Mouse (Mus musculus) bone marrow macrophage, adult 2 months (primary cell): ENCODE results near the gene Atf2. TPM values are rescaled to one million over a fixed set of nuclear protein-coding genes. Genes with fewer than 3 reads are reported as not detected.
"Not testable (repeated sequence)": the region's sequence is repeated elsewhere in the genome, so short reads cannot be mapped to it uniquely, and the experiment has no call there.

Experiments
- H3K27ac ChIP-seq: 2 replicates; pipeline ENCODE4 v1.5.1; 2012; ENCODE audit warnings: low read depth, low read length; ENCODE audit not compliant: insufficient read depth
- H3K4me1 ChIP-seq: 2 replicates; pipeline ENCODE4 v1.6.1; 2012; ENCODE audit warnings: low read length; ENCODE audit not compliant: control insufficient read depth, insufficient read depth
- H3K4me3 ChIP-seq: 2 replicates; pipeline ENCODE4 v1.5.1; 2012; ENCODE audit warnings: mild to moderate bottlenecking, low read length, moderate library complexity; ENCODE audit not compliant: insufficient read depth
- CTCF ChIP-seq: IDR thresholded peaks from 2 replicates; pipeline ENCODE4 v1.5.1; 2012; ENCODE audit warnings: low read depth, mild to moderate bottlenecking, low read length, moderate library complexity
- POLR2A ChIP-seq: IDR thresholded peaks from 2 replicates; pipeline ENCODE4 v1.6.1; 2012; ENCODE audit warnings: mild to moderate bottlenecking, low read depth, low read length, borderline replicate concordance
- polyA plus RNA-seq: library from polyadenylated mRNA; stranded (reverse); fragments of >200 nt; gene quantifications from 2 replicates; pipeline ENCODE4 v1.2.4, GENCODE M21; 2012; ENCODE audit not compliant: missing spikeins, insufficient read depth, insufficient read length

Atf2 gene
- polyA plus RNA-seq, 1 experiment = 44.2 TPM

DNA sequence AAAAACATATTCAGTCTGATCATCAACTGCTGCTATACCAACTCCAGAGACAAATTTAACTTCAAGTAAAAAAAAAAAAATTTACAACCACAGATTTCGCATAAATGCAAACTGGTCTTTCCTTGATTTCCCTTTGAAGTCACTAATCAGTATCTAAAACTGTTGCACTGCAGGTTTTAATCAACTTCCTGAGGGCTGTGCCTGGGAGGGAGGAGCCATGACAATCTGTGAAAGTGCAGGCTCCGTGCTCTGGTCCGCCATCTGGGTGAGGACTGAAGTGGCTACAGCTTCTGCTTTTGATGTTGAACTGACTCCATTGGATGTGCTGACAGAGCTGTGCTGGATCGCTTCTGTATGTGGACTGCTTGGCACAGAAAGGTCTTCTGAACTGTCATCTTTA, 73.7 kb downstream of the Atf2 start:
- Histone ChIP-seq H3K4me1 (no peaks in the 10 kb centered on the region), H3K4me3 (no peak overlapping the region), H3K27ac (no peak overlapping the region)
- no peak for TF ChIP-seq POLR2A
- no peak for TF ChIP-seq CTCF

DNA sequence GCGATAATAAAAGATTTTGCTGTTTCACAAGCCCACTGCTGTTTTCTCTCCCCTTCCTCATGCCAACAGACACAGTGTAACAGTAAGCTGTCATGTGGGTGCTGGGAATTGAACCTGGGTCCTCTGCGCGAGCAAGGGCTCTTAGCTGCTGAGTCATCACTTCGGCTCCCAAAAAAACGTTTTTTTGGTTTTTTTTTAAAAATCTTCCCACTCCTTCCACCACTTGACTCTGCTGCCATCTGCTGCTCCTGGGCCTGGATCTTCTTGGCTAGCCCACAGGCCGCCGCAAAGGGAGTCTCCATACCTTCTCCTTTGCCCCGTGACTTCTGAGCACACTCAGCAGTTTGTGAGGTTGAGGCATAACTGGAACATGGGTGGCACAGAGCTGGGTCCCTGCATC, 84.8 kb downstream of the Atf2 start:
- Histone ChIP-seq H3K27ac (no peak overlapping the region), H3K4me1 (no peaks in the 10 kb centered on the region), H3K4me3 (no peak overlapping the region)
- no peak for TF ChIP-seq CTCF
- TF ChIP-seq POLR2A = no peak

DNA sequence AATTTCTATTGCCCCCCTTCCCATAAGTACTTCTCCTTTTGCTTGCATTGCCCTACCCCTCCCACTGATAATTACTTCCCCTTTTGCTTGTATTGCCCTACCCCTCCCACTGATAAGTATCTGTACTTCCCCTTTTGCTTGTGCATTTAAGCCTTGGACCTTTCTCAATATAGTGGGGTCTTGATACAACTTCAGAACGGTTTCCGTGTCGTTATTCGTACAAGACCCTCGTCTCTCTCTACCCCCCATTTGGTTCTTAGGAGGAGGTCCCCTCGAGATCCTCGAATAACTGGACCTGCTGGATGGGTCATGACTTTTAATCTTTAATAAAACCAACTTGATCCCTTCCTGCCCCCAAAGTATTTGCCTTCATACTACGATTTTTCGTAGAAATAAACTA, 92.3 kb downstream of the Atf2 start:
- H3K27ac ChIP-seq, H3K4me1 ChIP-seq, H3K4me3 ChIP-seq: not testable (repeated sequence)

DNA sequence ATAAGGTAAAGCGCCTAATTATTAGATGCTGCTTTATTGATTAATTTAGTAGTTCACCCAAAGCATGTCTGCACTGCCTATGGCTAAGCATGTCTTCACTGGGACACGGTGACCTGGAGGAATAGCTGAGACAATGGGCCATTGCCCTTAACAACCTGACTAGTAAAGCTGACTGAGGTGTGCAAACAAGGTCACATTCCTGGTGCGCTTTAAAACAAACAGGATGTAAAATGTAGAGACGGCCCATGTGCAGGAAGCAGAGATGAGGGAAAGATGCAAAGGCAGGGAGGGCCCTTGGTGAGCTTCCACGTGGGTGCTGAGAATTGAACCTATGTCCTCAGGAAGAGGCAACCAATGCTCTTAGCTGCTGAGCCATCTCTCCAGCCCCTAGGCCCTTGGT, 93.7 kb downstream of the Atf2 start:
- Histone ChIP-seq H3K27ac (no peak overlapping the region), H3K4me1 (no peaks in the 10 kb centered on the region), H3K4me3 (no peak overlapping the region)
- TF ChIP-seq CTCF = no peak
- TF ChIP-seq POLR2A = no peak

DNA sequence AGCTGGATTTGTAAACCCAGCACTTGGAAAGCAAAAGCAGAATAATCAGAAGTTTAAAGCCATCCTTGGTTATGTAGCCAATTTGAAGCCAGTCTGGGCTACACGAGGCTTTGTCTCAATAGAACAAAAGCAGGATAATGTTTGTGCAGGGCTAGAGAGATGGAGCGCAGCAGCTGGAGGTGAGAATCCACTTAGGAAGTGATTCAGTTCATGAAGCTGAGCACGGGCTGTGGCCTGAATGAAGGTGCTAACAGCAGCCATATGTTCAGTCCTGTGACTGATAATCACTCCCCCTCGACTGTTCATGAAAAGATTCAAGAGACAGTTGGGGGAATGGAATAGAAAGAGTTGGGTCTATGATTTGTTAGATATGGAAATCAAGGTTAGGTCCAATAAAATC, 94.3 kb downstream of the Atf2 start:
- no peak overlapping the region for H3K27ac ChIP-seq
- H3K4me3 ChIP-seq = no peak overlapping the region
- TF ChIP-seq CTCF (no peak), POLR2A (no peak)
- no peaks in the 10 kb centered on the region for H3K4me1 ChIP-seq

DNA sequence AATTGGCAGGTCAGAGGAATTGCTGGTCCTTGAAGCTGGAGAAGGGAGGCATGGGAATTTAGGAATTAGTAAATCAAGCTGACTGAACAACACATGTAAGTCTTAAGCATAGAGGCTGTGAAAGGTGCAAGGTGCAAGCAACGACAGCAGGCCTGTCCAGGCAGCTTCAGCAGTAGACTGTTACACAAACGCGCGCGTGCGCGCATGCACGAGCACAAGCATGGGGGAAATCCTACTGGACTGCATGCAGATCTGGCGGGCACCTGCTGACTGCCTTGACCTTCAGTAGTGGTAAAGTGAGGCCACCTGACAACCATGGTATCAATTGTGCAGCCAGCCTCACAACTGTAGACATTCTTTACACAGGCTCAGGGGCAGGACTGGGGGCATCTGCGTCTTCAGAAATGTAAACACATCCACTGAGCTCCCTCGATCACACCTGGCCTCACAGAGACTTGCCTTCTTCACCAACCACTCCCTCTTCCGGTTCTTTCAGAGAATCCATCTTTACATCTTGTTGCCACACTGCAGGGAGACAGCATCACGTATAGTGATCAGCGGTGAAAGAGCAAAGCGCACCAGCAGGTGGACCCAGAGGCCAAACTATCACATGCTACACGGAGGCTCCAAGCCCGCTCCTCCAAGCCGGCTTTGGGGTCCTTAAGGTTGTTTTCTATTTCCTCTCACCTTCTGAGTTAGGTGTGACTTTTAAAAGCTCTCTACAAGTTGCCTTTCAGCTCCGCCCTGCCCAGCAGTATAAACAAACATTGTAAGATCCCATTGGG, 100.4 kb downstream of the Atf2 start:
- TF ChIP-seq POLR2A (no peak), CTCF (no peak)
- H3K4me3 ChIP-seq = no peak overlapping the region
- no peak overlapping the region for H3K27ac ChIP-seq
- H3K4me1 ChIP-seq = no peaks in the 10 kb centered on the region

DNA sequence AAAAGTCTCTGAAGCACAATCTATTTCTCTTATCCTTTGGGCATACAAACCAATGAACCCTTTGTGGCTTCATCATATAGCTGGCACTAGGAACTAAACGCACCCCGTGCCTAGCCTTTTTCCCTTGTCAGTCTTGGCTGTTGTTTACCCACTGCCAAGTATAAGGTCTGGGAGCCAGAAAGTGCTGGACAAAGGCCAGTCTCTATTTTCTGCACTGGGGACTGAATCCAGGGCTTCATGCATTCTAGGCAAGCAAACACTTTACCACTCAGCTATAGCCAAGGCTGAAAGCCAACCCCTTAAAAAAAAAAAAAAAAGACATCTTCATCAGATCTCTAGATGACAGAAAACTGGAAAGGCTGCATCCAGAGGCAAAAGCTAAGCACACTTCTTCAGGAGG, 102.1 kb downstream of the Atf2 start:
- Histone ChIP-seq H3K27ac (no peak overlapping the region), H3K4me1 (no peaks in the 10 kb centered on the region), H3K4me3 (no peak overlapping the region)
- TF ChIP-seq CTCF = no peak
- no peak for TF ChIP-seq POLR2A

DNA sequence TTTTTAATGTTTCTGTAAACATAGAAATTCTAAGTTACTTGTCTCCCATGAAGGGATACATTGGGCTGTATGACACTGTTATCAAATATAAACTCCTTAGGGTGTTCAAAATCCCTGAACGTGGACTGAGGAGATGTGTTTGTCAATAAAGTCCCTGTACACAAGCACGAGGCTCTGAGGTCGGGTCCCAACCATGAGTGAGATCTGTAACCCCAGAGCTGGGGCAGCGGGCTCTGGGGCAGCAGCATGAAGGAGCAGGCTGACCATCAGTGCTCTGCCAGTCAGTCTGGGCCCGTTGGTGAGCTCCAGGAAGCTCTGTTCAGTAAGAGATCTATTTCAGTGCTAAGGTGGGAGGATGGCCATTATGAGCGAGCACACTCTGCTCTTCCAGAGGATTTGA, 104.0 kb downstream of the Atf2 start:
- H3K4me3 ChIP-seq = no peak overlapping the region
- TF ChIP-seq POLR2A (no peak), CTCF (no peak)
- no peak overlapping the region for H3K27ac ChIP-seq
- H3K4me1 ChIP-seq = no peaks in the 10 kb centered on the region

DNA sequence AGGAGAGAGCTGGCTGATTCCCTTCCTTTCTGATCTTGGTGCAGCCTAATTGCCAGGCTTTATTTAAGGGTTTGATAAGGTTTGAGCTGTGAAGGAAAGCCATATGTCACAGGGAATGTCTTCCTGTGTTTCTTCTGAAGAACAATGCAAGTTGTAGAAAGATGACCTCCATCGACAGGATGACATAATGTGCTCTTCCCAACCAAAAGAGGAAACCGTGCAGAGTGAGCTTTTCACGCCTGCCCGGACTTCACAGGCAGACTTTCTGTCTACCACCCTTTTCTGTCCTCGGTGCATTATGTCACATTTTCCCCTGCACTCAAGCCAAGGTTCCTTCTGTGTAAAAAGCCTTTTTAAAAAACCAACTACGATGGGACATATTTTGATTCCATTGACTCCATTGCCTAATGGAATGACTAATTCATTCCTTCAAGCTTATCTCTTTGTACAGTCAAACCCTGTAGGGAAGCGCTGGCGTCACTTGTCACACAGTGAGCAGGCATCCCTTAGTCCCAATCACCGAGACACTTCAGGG, 110.0 kb downstream of the Atf2 start:
- Histone ChIP-seq H3K4me3 (no peak overlapping the region), H3K27ac (no peak overlapping the region), H3K4me1 (no peaks in the 10 kb centered on the region)
- TF ChIP-seq POLR2A (no peak), CTCF (no peak)

DNA sequence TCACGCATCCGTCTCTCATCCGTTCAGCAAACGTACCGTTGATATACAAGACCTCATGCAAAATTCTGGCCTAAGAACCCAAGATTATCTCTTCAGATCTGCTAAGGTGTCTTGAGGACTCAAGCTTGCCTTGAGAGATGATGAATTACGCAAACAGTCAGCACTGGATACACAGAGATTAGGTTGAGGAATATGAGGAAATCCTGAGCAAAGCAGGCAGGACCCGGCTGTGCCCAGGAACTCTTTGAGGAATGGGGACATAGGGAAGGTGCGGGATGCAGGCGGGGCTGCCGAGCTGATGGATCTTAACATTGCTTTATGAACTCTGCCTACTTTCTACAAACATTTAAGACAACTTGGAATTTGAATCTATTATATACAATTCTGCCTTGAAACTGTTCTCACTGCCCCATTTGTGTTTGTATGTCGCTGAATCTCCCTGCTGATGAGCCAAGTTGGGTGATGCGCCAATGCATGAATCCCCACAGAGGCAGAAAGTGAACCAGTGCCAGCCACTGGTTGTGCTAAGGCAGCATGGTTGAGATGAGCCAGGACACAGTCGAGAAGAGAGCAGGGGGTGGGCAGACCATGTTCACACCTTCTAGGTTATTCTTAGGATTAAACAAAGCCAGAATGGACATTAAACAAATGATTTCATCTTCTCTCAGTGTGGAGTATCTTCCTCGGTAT, 112.0 kb downstream of the Atf2 start:
- 0 out of 2 replicates have a peak, but pooled peaks cover under 1% of the 10 kb centered on the region for H3K4me1 ChIP-seq
- no peak overlapping the region for H3K4me3 ChIP-seq
- no peak for TF ChIP-seq CTCF
- no peak for TF ChIP-seq POLR2A
- H3K27ac ChIP-seq = no peak overlapping the region

DNA sequence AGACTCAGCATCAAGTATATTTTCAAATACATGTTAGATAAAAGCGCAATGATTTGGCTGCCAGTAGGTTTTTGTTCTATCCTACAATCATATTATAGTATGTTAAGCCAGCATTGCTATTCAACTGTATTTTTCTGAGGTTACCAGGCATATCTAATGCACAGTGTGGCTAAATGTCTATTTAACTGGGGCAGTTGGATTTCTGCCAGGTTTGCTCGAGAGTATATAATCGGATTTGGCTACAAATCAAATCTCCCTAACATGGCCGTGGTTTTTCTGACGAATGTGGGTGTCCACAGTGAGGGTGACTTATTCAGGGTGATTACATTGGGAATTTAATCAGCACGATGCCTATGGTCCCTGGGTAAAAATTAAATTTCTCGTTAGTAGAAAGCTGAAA, 112.6 kb downstream of the Atf2 start:
- H3K4me1 ChIP-seq = 0 out of 2 replicates have a peak, but pooled peaks cover 2% of the 10 kb centered on the region
- TF ChIP-seq CTCF (no peak), POLR2A (no peak)
- H3K27ac ChIP-seq = no peak overlapping the region
- H3K4me3 ChIP-seq = no peak overlapping the region
